Mouse (Mus musculus) spleen, adult 18-20 months (tissue): Measurements from ENCODE around the gene Tpcn2.

Source experiments
- DNase-seq, 2 experiments: peaks; one replicate each; pipeline ENCODE4 v3.0.0; 2022; ENCODE audit warnings: mixed read lengths in 2 of 2

Gene Tpcn2

GRCm38 (mm10) chr7:145239736-145240505, 43.9 kb downstream of the Tpcn2 start:
- no peak for DNase-seq

- no peak for DNase-seq
These were observed 44.7 kb downstream of the Tpcn2 start for GRCm38 (mm10) chr7:145239145-145239544.

GRCm38 (mm10) chr7:145234841-145235790, 48.7 kb downstream of the Tpcn2 start:
- no peak for DNase-seq

- DNase-seq, result no peak
These were observed 52.2 kb downstream of the Tpcn2 start for GRCm38 (mm10) chr7:145231659-145232058.

- no peak for DNase-seq
These were observed 57.2 kb downstream of the Tpcn2 start for GRCm38 (mm10) chr7:145226641-145227040.

- DNase-seq, result no peak
These were observed 58.2 kb downstream of the Tpcn2 start for GRCm38 (mm10) chr7:145225626-145226025.

- no peak for DNase-seq
These were observed 61.7 kb downstream of the Tpcn2 start for GRCm38 (mm10) chr7:145221841-145222689.

- DNase-seq, result no peak
These were observed 62.5 kb downstream of the Tpcn2 start for GRCm38 (mm10) chr7:145221346-145221745.

GRCm38 (mm10) chr7:145219420-145219831, 64.4 kb downstream of the Tpcn2 start:
- no peak for DNase-seq

GRCm38 (mm10) chr7:145216591-145216990, 67.2 kb downstream of the Tpcn2 start:
- no peak for DNase-seq

- no peak for DNase-seq
These were observed 68.3 kb downstream of the Tpcn2 start for GRCm38 (mm10) chr7:145215476-145215875.

- DNase-seq, result no peak
These were observed 71.8 kb downstream of the Tpcn2 start for GRCm38 (mm10) chr7:145211680-145212659.

GRCm38 (mm10) chr7:145210477-145211070, 73.2 kb downstream of the Tpcn2 start:
- no peak for DNase-seq

- no peak for DNase-seq
These were observed 75.8 kb downstream of the Tpcn2 start, which contains the start of gene 1810010D01Rik for GRCm38 (mm10) chr7:145208006-145208405. 1810010D01Rik (minus strand) TSS chr7:145208119.

GRCm38 (mm10) chr7:145206801-145207200, 77.0 kb downstream of the Tpcn2 start:
- no peak for DNase-seq

GRCm38 (mm10) chr7:145206056-145206610, 77.7 kb downstream of the Tpcn2 start:
- DNase-seq, result no peak

- no peak for DNase-seq
These were observed 78.4 kb downstream of the Tpcn2 start for GRCm38 (mm10) chr7:145205363-145205902.

GRCm38 (mm10) chr7:145199711-145200110, 84.1 kb downstream of the Tpcn2 start:
- DNase-seq, result no peak

- DNase-seq, result no peak
These were observed 85.5 kb downstream of the Tpcn2 start for GRCm38 (mm10) chr7:145198223-145198714.

- DNase-seq, result no peak
These were observed 86.1 kb downstream of the Tpcn2 start for GRCm38 (mm10) chr7:145197711-145198110.
